ENCODE assay signal across 8 mouse cellular contexts in genomic region chr5:123133083-123133783, GRCm38 (mm10). TPM values are rescaled to one million over a fixed set of nuclear protein-coding genes. Genes with fewer than 3 reads are reported as not detected.
DNase-seq lines count a peak whose midpoint lies in the region; ATAC-seq lines count a peak whose summit lies in the region.

No protein-coding gene starts in this region.

- no peaks in the 10 kb centered on the region for H3K9me3 ChIP-seq in hindbrain, embryonic 14.5 days (ENCODE audit: control insufficient read depth, low read length)

- WGBS in hindbrain, embryonic 14.5 days: 16% methylated on average over 18 of the region's 18 CpGs

- peak overlapping the region; percentile 99 for H3K27ac ChIP-seq in hindbrain, embryonic 14.5 days

- DNase-seq in T-cell, adult 2 months (ENCODE audit: low spot score): peak; percentile 89
- peak; percentile 86 to 93 for DNase-seq in cerebellum, postnatal 36 days
- DNase-seq in frontal cortex, postnatal 36 days (ENCODE audit: low spot score in 2 of 2): peak; percentile 92
- peak; percentile 82 for DNase-seq in hindbrain, embryonic 14.5 days (ENCODE audit: low spot score)
- peak; percentile 58 to 94 for DNase-seq in left cerebral cortex, adult 8-10 months (ENCODE audit: low spot score in 2 of 2)
- peak; percentile 92 to 93 for DNase-seq in right cerebral cortex, adult 2 months (ENCODE audit: low spot score in 2 of 2)
- peak; percentile 67 for DNase-seq in urinary bladder, postnatal 10 days (ENCODE audit: low spot score)

- peaks cover 58% of the 10 kb centered on the region for H3K4me1 ChIP-seq in hindbrain, embryonic 14.5 days (replicated peaks; ENCODE audit: control insufficient read depth, insufficient read depth, low read length)

- peak overlapping the region; percentile 100 for H3K4me2 ChIP-seq in hindbrain, embryonic 14.5 days (replicated peaks)

- peak overlapping the region; percentile 100 for H3K9ac ChIP-seq in hindbrain, embryonic 14.5 days

- H3K27me3 ChIP-seq in hindbrain, embryonic 14.5 days (ENCODE audit: control insufficient read depth, insufficient read depth, low read length): no peaks in the 10 kb centered on the region

- peak overlapping the region; percentile 91 for H3K4me3 ChIP-seq in hindbrain, embryonic 14.5 days (replicated peaks; ENCODE audit: low read length)

- ATAC-seq in hindbrain, embryonic 14.5 days (ENCODE audit: low FRiP score): no peak
- peak; percentile 25 for ATAC-seq in megakaryocyte, adult 5-6 weeks (ENCODE audit: poor library complexity, severe bottlenecking)

- H3K36me3 ChIP-seq in hindbrain, embryonic 14.5 days (replicated peaks; ENCODE audit: control insufficient read depth, insufficient read depth): peaks cover 62% of the 10 kb centered on the region

RNA-seq across cellular contexts. Expression of gene Rhof, which starts 0.7 kb away (rescaled TPM):
- 13.0 and 17.5 TPM in 2 replicates for polyA plus RNA-seq in hindbrain, embryonic 14.5 days (2014; fragmentation: Nextera tagmentation; extraction: Ambion mirVana)
- 10 to 100 TPM; 47.7 to 50.4 (median 48.3) TPM for total RNA-seq in left cerebral cortex, adult 8-10 months (2022)
- 5.4 and 7.6 TPM in 2 replicates for total RNA-seq in megakaryocyte, adult 5-6 weeks (2015)
- total RNA-seq in megakaryocyte, adult 5-6 weeks (2017): 6.4 and 6.5 TPM in 2 replicates

RNA-seq across cellular contexts. Expression of gene Setd1b, which starts 8.8 kb away (rescaled TPM):
- polyA plus RNA-seq in hindbrain, embryonic 14.5 days (2014; fragmentation: Nextera tagmentation; extraction: Ambion mirVana): 12.6 and 12.7 TPM in 2 replicates
- total RNA-seq in left cerebral cortex, adult 8-10 months (2022): 10 to 100 TPM; 29.3 to 35.8 (median 32.5) TPM
- 40.4 and 44.9 TPM in 2 replicates for total RNA-seq in megakaryocyte, adult 5-6 weeks (2015)
- 4.1 and 8.7 TPM in 2 replicates for total RNA-seq in megakaryocyte, adult 5-6 weeks (2017)

RNA-seq across cellular contexts. Expression of gene Psmd9, which starts 36.0 kb away (rescaled TPM):
- polyA plus RNA-seq in hindbrain, embryonic 14.5 days (2014; fragmentation: Nextera tagmentation; extraction: Ambion mirVana): 59.1 and 66.8 TPM in 2 replicates
- total RNA-seq in left cerebral cortex, adult 8-10 months (2022): 10 to 100 TPM; 24.3 to 36.7 (median 27.7) TPM
- 14.0 and 24.6 TPM in 2 replicates for total RNA-seq in megakaryocyte, adult 5-6 weeks (2015)
- 9.6 and 20.4 TPM in 2 replicates for total RNA-seq in megakaryocyte, adult 5-6 weeks (2017)

RNA-seq across cellular contexts. Expression of gene Hpd, which starts 49.3 kb away (rescaled TPM):
- not detected in 2 replicates for polyA plus RNA-seq in hindbrain, embryonic 14.5 days (2014; fragmentation: Nextera tagmentation; extraction: Ambion mirVana)
- not detected for total RNA-seq in left cerebral cortex, adult 8-10 months (2022)
- not detected in 2 replicates for total RNA-seq in megakaryocyte, adult 5-6 weeks (2015)
- not detected in 2 replicates for total RNA-seq in megakaryocyte, adult 5-6 weeks (2017)

Comparison
In these comparisons a context has a peak if more than half of its experiments do, and no peak if none do; other contexts are left out.
1. RNA of gene Rhof, which starts 0.7 kb away (total RNA-seq): 47.7 to 50.4 TPM in left cerebral cortex, adult 8-10 months; 5.4 to 7.6 TPM in megakaryocyte, adult 5-6 weeks; every median in the first group is over 4 times any median in the second.
2. Peak in every context shown above with its lines, with median percentiles within 50 percentile points of each other: DNase-seq.